Mouse (Mus musculus) gastrocnemius, postnatal 10 days (tissue): Measurements from ENCODE around the gene Wasf2. TPM values are rescaled to one million over a fixed set of nuclear protein-coding genes. Genes with fewer than 3 reads are reported as not detected.

Experiments used
- DNase-seq: peaks from one replicate; pipeline ENCODE4 v3.0.0; 2021; ENCODE audit warnings: mixed read lengths
- microRNA-seq, 2 experiments: library from miRNA; unstranded; fragments of <30 nt; microRNA quantifications; one replicate each; pipeline ENCODE4 v1.2.0; 2021
- total RNA-seq, 2 experiments: library from RNA; stranded (reverse); gene quantifications; 2 replicates each; pipeline ENCODE4 v1.2.3; 2021

The Wasf2 gene
- total RNA-seq, 2 experiments from 2014 or later = 73.1 to 88.7 TPM

DNA sequence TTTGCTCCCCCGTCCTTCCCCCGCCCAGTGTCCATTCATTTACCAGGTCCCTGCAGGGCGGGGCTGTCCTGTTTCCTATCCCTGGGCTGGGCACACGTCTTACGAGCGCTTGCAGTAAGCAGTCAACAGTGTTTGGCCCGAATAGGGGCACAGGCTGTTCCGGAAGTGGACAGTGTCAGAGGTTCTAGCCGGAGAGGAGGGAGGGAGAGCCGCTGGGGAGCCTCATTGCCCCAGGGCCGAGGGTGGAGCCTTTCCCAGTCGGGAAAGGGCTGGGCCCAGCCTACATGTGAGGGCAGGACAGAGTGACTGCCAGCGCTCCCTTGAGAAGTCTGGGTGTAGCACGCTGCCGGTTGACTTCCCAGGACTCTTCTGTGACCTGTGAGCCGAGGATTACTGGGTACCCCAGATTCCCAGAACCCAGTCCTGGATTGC lies 110.2 kb downstream of the Wasf2 start, which contains the start of gene Map3k6:
Gene Map3k6, plus strand, starts transcription at position 329 of the 432 bp plus-strand sequence.
- DNase-seq = peak; percentile 42

GRCm38 (mm10) chr4:133240934-133241908 lies 110.9 kb downstream of the Wasf2 start:
- peak; percentile 88 for DNase-seq

DNA sequence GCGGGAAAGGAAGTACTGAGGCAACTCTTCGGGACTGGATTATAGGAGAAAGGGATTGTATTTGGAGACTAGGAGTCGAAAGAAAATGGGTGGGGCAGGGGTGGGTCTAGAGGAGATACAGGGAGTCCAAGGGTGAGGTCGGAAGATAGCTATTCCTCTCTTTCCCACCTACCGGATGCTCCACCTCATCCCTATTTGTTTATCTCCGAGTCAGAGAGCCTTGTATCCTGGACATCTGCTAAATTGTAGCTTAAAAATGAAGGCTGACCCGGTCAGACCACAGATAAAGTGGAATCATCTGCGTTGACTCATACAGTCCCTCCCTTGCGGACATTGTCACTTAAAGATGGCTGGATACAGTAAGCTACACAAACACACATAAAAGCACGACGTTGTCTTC lies 111.6 kb downstream of the Wasf2 start:
- no peak for DNase-seq

DNA sequence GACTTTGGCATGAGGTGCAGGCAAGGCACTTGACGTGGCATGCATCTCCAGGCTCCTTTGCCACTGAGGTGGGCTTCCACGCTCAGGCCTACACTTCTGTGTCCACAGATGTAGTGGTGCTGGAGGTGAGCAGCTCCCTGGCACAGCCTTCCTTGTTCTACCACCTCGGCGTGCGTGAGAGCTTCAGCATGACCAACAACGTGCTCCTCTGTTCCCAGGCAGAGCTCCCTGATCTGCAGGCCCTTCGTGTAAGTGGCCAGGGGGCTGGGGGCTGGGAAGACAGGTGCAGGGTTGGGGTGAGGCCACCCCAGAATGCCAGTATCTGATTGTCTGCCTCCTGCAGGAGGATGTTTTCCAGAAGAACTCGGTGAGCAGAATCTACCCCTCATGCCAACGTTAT lies 112.4 kb downstream of the Wasf2 start:
- DNase-seq = no peak

GRCm38 (mm10) chr4:133243538-133243937 lies 113.2 kb downstream of the Wasf2 start:
- DNase-seq = no peak

GRCm38 (mm10) chr4:133244289-133244688 lies 114.0 kb downstream of the Wasf2 start:
- no peak for DNase-seq

GRCm38 (mm10) chr4:133247072-133247471 lies 116.8 kb downstream of the Wasf2 start:
- no peak for DNase-seq

DNA sequence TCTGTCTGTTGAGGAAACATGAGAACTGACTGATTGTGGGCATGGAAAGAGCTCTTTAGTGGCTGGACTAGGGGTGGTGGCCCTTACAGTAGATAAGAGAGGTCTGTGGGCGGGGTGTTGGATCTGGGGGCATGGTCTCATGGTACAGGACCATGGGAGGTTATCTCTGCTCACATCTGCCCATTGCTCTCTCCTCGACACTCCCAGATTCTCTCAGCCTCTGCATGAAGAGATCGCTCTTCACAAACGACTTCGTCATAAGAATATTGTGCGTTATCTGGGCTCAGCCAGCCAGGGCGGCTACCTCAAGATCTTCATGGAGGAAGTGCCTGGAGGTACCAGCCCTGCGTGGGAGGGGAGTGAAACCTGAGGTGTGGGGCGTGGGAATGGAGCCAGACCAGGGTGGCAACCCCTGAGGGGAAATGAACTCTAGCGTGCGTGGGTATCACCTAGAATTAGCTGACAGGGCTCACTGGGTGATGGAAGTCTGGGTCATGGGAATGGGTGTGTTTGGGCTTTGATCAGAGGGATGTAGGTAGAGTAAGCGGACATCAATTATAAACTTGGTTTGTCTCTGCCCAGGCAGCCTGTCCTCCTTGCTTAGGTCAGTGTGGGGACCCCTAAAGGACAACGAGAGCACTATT lies 117.6 kb downstream of the Wasf2 start:
- DNase-seq = no peak

Small RNA genes lying within 50 kb of the gene (microRNA-seq; reads per million reads assigned to microRNA genes)
- 1.9 to 2.3 reads per million in 2 experiments for gene Mir7017

Other genes starting within 250 kb of the Wasf2 start
- 10 to 100 TPM; 28.5 to 32.9 TPM for gene Stx12, start 246.0 kb upstream of the Wasf2 start, total RNA-seq
- gene Fam76a, start 207.9 kb upstream of the Wasf2 start, total RNA-seq = 10 to 100 TPM; 24.6 to 27.4 TPM
- gene Fgr, start 156.4 kb upstream of the Wasf2 start, total RNA-seq = under 1 TPM; 0.09 to 0.54 TPM
- 10 to 100 TPM; 58.2 to 82.8 TPM for gene Ahdc1, start 119.2 kb upstream of the Wasf2 start, total RNA-seq
- not detected for gene Cd164l2, start 81.6 kb downstream of the Wasf2 start, total RNA-seq
- not detected for gene Gpr3, start 82.0 kb downstream of the Wasf2 start, total RNA-seq
- 1 to 10 TPM; 2.1 to 5.5 TPM for gene Map3k6, start 110.3 kb downstream of the Wasf2 start, total RNA-seq
- 1 to 10 TPM; 1.1 to 1.4 TPM for gene Sytl1, start 132.6 kb downstream of the Wasf2 start, total RNA-seq
- 10 to 100 TPM; 23.6 to 25.9 TPM for gene Tmem222, start 147.3 kb downstream of the Wasf2 start, total RNA-seq
- gene Wdtc1, start 223.0 kb downstream of the Wasf2 start, total RNA-seq = 10 to 100 TPM; 48.9 to 49.0 TPM
- gene Slc9a1, start 239.2 kb downstream of the Wasf2 start, total RNA-seq = 10 to 100 TPM; 17.0 to 22.7 TPM